Mouse (Mus musculus): ENCODE measurements around the gene Krba1.

- TF ChIP-seq POLR2A (IDR thresholded peaks at IDR 0.05; ENCODE audit: low read depth, low read length) (no peak), CTCF (IDR thresholded peaks at IDR 0.05; ENCODE audit: borderline replicate concordance, insufficient read depth, low read length) (no peak)
Measured at GRCm38 (mm10) chr6:48452771-48453170, 57.4 kb downstream of the Krba1 start.

Data from embryonic fibroblast, embryonic 13.5 days (primary cell).